Mouse (Mus musculus) stomach, embryonic 16.5 days (tissue): ENCODE results near the gene Slc7a1. TPM values are rescaled to one million over a fixed set of nuclear protein-coding genes. Genes with fewer than 3 reads are reported as not detected.
A peak's percentile ranks its signal among the peaks of the same experiment; 100 is the strongest.
"Not testable (repeated sequence)": the region's sequence is repeated elsewhere in the genome, so short reads cannot be mapped to it uniquely, and the experiment has no call there.

ENCODE experiments used
- ATAC-seq: fragments of 200-750 bp; cut with Nextera tagmentation; 2 replicates; pipeline ENCODE4 v1.8.0; 2017; ENCODE audit warnings: moderate number of reproducible peaks, moderate TSS enrichment; ENCODE audit not compliant: insufficient read depth, low FRiP score
- H3K27ac ChIP-seq: fragments of 300-500 bp; sonication (generic); 2 replicates; pipeline ENCODE4 v1.5.1; 2014; ENCODE audit warnings: low read length
- H3K27me3 ChIP-seq: fragments of 300-500 bp; sonication (generic); 2 replicates; pipeline ENCODE4 v1.6.1; 2014; ENCODE audit warnings: low read length, control low read depth, mixed read lengths; ENCODE audit not compliant: control insufficient read depth, insufficient read depth
- H3K36me3 ChIP-seq: fragments of 300-500 bp; sonication (generic); 2 replicates; pipeline ENCODE4 v1.6.1; 2014; ENCODE audit warnings: low read length; ENCODE audit not compliant: control insufficient read depth, insufficient read depth
- H3K4me1 ChIP-seq: fragments of 300-500 bp; sonication (generic); 2 replicates; pipeline ENCODE4 v1.6.1; 2014; ENCODE audit warnings: low read length, control low read depth, mixed read lengths; ENCODE audit not compliant: control insufficient read depth, insufficient read depth
- H3K4me2 ChIP-seq: fragments of 300-500 bp; sonication (generic); 2 replicates; pipeline ENCODE4 v1.6.1; 2014; ENCODE audit warnings: low read depth, low read length, mixed read lengths
- H3K4me3 ChIP-seq: fragments of 300-500 bp; sonication (generic); replicated peaks from 2 replicates; pipeline ENCODE4 v1.5.1; 2014; ENCODE audit warnings: mild to moderate bottlenecking, low read length
- H3K9ac ChIP-seq: fragments of 300-500 bp; sonication (generic); 2 replicates; pipeline ENCODE4 v1.6.1; 2014; ENCODE audit warnings: low read length
- H3K9me3 ChIP-seq: fragments of 300-500 bp; sonication (generic); replicated peaks from 2 replicates; pipeline ENCODE4 v1.6.1; 2016; ENCODE audit warnings: low read length, control low read depth; ENCODE audit not compliant: control insufficient read depth
- WGBS: fragments of 180-500 bp; shearing (Covaris S2); extraction: QIAGEN DNeasy Blood & Tissue Kit; methylation state at CpG from one replicate; pipeline ENCODE4 v1.1.7; 2014; 5-methylcytosine and 5-hydroxymethylcytosine counted together
- polyA plus RNA-seq: library from polyadenylated mRNA; unstranded; fragments of >200 nt; fragmentation: Nextera tagmentation; extraction: Ambion mirVana; gene quantifications from 2 replicates; pipeline ENCODE4 v1.2.1, GENCODE M21; 2015

Gene Slc7a1
- polyA plus RNA-seq, 1 experiment from 2014 or later = 24.8 TPM

DNA sequence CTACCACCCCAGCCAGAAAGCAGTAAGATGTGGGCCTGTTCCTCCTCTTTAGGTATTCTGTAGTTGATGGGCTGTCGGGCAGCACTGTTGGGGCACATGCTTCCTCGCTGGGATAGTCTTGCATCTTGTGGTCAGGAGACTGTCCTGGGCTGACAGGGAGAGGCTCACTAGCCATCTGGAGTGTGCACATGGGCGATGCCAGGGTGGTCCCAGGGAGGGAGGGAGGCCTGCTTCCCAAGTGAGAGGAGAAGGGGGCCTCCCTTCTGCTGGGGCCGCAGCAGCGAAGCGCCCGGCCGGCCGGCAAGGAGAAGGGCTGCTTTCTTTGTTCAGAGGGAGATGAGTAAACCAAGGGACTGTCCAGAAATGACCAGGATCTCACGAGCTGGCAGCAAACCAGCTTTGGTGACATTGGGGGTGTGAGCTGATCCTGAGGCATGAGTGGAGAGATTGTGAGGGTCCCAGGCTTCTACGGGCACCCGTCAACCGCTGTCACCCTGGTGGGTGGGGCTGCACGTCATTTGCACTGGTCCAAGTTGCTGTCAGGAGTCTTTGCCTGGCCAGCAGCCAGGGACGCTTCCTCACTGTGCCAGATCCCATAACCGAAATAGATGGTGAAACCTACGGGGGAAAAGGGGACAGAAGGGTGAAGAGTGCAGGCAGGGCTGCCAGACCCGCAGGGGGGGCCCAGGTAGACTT is 67.6 kb downstream of the Slc7a1 start:
- Histone ChIP-seq H3K9me3 (no peaks in the 10 kb centered on the region), H3K4me2 (no peak overlapping the region), H3K4me3 (no peak overlapping the region), H3K27me3 (no peaks in the 10 kb centered on the region), H3K4me1 (no peaks in the 10 kb centered on the region), H3K36me3 (peaks cover 9% of the 10 kb centered on the region; the same call in 1 of the 2 replicates), H3K27ac (no peak overlapping the region), H3K9ac (no peak overlapping the region)
- WGBS = 87% methylated on average over 18 of the region's 18 CpGs
- no peak for ATAC-seq

DNA sequence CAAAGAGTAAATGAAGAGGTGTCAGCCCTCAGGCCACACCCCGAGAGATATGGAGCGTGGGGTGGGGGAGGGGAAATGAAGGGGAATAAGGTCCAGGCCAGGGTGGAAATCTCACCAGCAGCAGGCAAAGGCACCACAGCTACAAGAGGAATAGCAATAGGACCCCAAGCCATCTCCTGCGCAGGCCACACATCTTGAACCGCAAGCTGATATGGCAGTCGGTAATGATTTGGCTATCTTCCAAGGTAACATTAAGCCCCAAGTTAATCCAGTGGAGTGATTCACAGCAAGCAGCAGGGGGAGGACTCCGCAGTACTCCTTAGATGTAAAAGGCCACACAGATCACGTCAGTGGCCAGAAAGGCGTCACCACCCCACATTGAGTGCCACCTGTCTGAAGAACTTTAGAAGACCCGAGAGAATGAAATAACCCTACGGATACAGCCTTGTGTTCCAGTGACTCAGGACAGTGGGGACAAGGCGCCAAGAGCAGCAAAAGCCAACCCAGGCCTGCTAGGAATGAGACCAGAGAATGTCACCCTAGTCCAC is 68.4 kb downstream of the Slc7a1 start:
- H3K4me3 ChIP-seq = no peak overlapping the region
- H3K36me3 ChIP-seq = peaks cover 9% of the 10 kb centered on the region; the same call in 1 of the 2 replicates
- H3K9me3 ChIP-seq = no peaks in the 10 kb centered on the region
- no peaks in the 10 kb centered on the region for H3K4me1 ChIP-seq
- no peak for ATAC-seq
- WGBS = 68% methylated on average over 11 of the region's 11 CpGs
- H3K9ac ChIP-seq = no peak overlapping the region
- no peaks in the 10 kb centered on the region for H3K27me3 ChIP-seq
- no peak overlapping the region for H3K27ac ChIP-seq
- no peak overlapping the region for H3K4me2 ChIP-seq

DNA sequence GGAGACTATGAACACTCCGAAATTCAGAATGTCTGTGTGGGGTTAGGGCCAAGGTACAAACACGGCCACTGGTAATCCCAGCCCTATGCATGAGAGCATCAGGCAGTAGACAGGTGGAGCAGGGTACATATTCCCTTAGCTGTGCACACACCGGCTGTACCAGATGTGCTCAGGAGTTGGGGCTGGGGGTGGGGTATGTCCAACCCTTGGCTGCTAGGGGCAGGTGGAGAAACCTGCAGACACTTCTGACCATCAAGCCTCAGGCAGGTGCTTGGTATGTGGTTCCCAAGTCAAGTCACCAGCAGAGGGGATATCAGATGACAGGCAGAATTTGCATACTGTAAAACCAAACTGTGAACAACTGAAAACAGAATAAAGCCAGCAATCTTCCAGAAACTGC is 70.7 kb downstream of the Slc7a1 start:
- H3K4me3 ChIP-seq = no peak overlapping the region
- no peaks in the 10 kb centered on the region for H3K4me1 ChIP-seq
- no peak overlapping the region for H3K9ac ChIP-seq
- no peak for ATAC-seq
- H3K36me3 ChIP-seq = peaks cover 9% of the 10 kb centered on the region; the same call in 1 of the 2 replicates
- H3K4me2 ChIP-seq = no peak overlapping the region
- WGBS = 80% methylated on average over 3 of the region's 3 CpGs
- H3K27ac ChIP-seq = no peak overlapping the region
- no peaks in the 10 kb centered on the region for H3K27me3 ChIP-seq
- no peaks in the 10 kb centered on the region for H3K9me3 ChIP-seq

DNA sequence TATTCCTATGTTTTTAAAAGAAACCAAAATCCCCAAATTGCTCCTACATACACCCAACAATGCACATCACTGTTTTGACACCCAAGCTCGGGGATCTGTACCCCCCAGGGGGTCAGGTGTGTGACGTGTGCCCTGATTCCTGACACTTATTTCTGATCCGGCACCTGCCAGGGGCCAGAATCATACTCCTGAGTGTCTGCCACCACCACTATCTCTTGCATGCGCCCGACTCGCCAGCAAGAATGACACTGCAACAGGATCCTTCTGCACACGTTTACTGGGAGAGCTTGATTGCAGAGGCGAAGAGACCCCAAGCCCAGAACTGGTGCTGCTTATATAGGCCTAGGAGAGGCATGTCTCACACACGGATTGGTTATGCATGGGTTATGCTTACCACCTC is 73.4 kb downstream of the Slc7a1 start:
- WGBS = 95% methylated on average over 9 of the region's 9 CpGs
- not testable (repeated sequence) for H3K4me3 ChIP-seq, H3K27me3 ChIP-seq, H3K4me1 ChIP-seq, H3K9ac ChIP-seq, ATAC-seq, H3K27ac ChIP-seq, H3K9me3 ChIP-seq, H3K4me2 ChIP-seq, H3K36me3 ChIP-seq

DNA sequence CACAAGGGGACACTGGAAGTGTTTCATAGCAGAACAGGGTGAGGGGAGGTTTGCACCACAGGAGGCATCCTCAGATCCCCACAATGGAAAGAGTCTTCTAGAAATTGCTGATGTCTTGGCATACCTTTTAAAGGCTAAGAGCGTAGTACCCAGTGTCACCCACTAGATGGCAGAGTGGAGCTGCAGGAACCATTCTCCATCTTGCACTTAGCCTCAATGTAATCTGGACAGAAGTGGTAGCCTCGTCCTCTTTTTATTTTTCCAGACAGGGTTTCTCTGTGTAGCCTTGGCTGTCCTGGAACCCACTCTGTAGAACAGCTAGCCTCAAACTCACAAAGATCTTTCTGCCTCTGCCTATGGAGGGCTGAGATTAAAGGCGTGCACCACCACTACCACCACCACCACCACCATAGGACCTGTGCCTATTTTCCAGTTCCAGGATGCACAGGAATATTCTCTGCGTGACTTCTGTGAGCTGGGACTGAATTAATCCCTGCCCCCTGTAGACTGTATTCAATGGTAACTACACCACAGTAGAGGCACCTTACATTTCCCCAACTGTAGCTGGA is 74.3 kb downstream of the Slc7a1 start:
- Histone ChIP-seq H3K4me3 (no peak overlapping the region), H3K27me3 (no peaks in the 10 kb centered on the region), H3K36me3 (no peaks in the 10 kb centered on the region), H3K9me3 (no peaks in the 10 kb centered on the region), H3K4me2 (no peak overlapping the region), H3K4me1 (no peaks in the 10 kb centered on the region), H3K27ac (no peak overlapping the region), H3K9ac (no peak overlapping the region)
- 47% methylated on average over 4 of the region's 4 CpGs for WGBS
- no peak; the same call in 1 of the 2 replicates for ATAC-seq

DNA sequence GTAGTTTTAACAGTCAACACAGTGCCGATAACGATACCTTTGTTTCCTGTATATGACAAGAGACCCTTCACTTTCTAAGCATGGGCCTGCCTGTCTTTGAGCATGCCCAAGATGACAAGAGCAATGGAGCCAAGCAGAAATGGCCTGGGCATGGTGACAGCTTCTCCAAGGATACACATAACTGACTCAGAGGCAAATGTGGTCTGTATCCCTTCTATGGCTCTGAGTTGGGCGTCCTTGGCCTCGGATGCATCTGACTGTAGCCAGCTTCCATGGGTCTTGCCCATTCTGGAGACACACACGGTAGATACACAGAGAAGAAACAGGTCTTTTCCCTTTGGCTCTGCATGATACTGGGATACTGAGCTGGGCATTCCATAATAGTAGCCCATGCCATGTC is 84.8 kb downstream of the Slc7a1 start:
- no peak overlapping the region for H3K4me3 ChIP-seq
- no peak for ATAC-seq
- no peaks in the 10 kb centered on the region for H3K9me3 ChIP-seq
- H3K27me3 ChIP-seq = no peaks in the 10 kb centered on the region
- H3K27ac ChIP-seq = no peak overlapping the region
- H3K36me3 ChIP-seq = no peaks in the 10 kb centered on the region
- H3K4me1 ChIP-seq = no peaks in the 10 kb centered on the region
- H3K4me2 ChIP-seq = no peak overlapping the region
- WGBS = 91% methylated on average over 5 of the region's 5 CpGs
- H3K9ac ChIP-seq = no peak overlapping the region

DNA sequence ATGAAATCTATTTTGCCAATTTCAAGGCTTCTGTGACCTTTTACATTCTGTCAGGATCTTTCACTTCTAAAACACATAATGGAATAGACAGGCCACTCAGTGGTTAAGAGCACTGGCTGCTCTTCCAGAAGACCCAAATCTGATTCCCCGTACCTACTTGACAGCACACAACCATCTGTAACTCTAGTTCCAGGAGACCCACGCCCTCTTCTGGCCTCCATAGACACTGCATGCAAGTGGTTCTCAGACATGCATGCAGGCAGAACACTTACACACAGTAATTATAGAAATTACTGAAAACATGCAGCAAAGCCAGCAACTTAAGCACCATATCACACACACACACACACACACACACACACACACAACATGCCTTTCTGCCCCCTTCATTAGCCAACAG is 87.3 kb downstream of the Slc7a1 start:
- no peak overlapping the region for H3K4me2 ChIP-seq
- H3K36me3 ChIP-seq = no peaks in the 10 kb centered on the region
- no peaks in the 10 kb centered on the region for H3K9me3 ChIP-seq
- no peaks in the 10 kb centered on the region for H3K27me3 ChIP-seq
- WGBS = 52% methylated on average over 2 of the region's 2 CpGs
- H3K27ac ChIP-seq = no peak overlapping the region
- no peak overlapping the region for H3K4me3 ChIP-seq
- no peak overlapping the region for H3K9ac ChIP-seq
- ATAC-seq = no peak
- no peaks in the 10 kb centered on the region for H3K4me1 ChIP-seq

DNA sequence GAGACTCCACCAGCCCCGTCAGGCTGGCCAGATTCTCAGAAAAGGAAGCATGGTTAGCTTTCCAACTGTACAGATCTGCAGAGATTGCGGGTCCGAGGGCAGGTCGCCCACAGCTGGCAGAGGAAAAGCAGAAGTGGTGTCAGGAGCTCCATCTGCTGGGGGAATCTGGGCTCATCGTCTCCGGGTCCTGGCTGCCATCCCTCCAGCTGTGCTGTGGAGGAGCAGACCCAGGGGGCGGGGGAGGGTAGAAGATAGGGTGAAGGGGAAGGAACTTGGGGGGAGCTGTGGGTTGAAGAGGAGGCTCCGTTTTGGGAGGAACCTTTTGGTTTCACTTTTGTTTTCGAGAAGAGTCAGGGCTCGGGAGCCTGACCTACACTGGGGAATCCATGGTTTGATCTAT is 88.9 kb downstream of the Slc7a1 start:
- Histone ChIP-seq H3K27ac (no peak overlapping the region), H3K4me3 (no peak overlapping the region; the same call in 1 of the 2 replicates), H3K4me1 (no peaks in the 10 kb centered on the region), H3K27me3 (no peaks in the 10 kb centered on the region), H3K9me3 (no peaks in the 10 kb centered on the region), H3K4me2 (peak overlapping the region; percentile 9; the same call in 1 of the 2 replicates), H3K9ac (no peak overlapping the region), H3K36me3 (no peaks in the 10 kb centered on the region)
- ATAC-seq = 0 out of 2 replicates have a peak, but pooled peaks have one; percentile 29
- whole genome bisulfite sequencing = 59% methylated on average over 10 of the region's 10 CpGs

DNA sequence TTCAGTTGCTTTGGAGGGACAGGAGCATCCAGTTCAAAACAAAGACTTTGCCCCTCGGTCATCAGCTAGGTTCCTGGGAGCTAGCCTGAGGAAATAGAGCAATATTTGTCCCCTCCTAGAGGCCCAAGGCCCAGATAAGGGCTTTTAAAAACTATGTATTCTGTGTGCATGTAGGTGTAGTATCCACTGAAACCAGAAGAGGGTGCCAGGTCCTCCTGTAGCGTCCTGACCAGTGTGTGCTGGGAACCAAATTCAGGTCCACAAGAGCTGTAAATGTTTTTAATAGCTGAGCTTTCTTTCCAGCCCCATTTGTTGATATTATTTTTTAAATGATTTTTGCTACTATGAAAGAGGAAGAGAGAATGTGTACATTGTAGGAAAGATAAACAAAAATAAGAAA is 95.6 kb downstream of the Slc7a1 start:
- no peak overlapping the region for H3K4me3 ChIP-seq
- H3K36me3 ChIP-seq = no peaks in the 10 kb centered on the region
- 88% methylated on average over 2 of the region's 2 CpGs for WGBS
- H3K9ac ChIP-seq = no peak overlapping the region
- H3K27me3 ChIP-seq = no peaks in the 10 kb centered on the region
- H3K27ac ChIP-seq = no peak overlapping the region
- H3K4me1 ChIP-seq = no peaks in the 10 kb centered on the region
- no peaks in the 10 kb centered on the region for H3K9me3 ChIP-seq
- no peak for ATAC-seq
- H3K4me2 ChIP-seq = no peak overlapping the region
